Mouse (Mus musculus) kidney, embryonic 16.5 days (tissue): Measurements from ENCODE around the gene Prdx5. TPM values are rescaled to one million over a fixed set of nuclear protein-coding genes. Genes with fewer than 3 reads are reported as not detected.

Experiments used
- ATAC-seq: fragments of 200-750 bp; cut with Nextera tagmentation; 2 replicates; pipeline ENCODE4 v1.8.0; 2017; ENCODE audit warnings: moderate TSS enrichment; ENCODE audit not compliant: low FRiP score, low TSS enrichment
- H3K27ac ChIP-seq: fragments of 300-500 bp; sonication (generic); 2 replicates; pipeline ENCODE4 v1.5.1; 2014; ENCODE audit warnings: low read length
- H3K27me3 ChIP-seq: fragments of 300-500 bp; sonication (generic); 2 replicates; pipeline ENCODE4 v1.6.1; 2014; ENCODE audit warnings: low read length, control low read depth, mixed read lengths; ENCODE audit not compliant: insufficient read depth
- H3K36me3 ChIP-seq: fragments of 300-500 bp; sonication (generic); 2 replicates; pipeline ENCODE4 v1.6.1; 2014; ENCODE audit warnings: low read length, control low read depth, mixed read lengths; ENCODE audit not compliant: insufficient read depth
- H3K4me1 ChIP-seq: fragments of 300-500 bp; sonication (generic); 2 replicates; pipeline ENCODE4 v1.6.1; 2014; ENCODE audit warnings: low read length, control low read depth, mixed read lengths; ENCODE audit not compliant: insufficient read depth
- H3K4me2 ChIP-seq: fragments of 300-500 bp; sonication (generic); replicated peaks from 2 replicates; pipeline ENCODE4 v1.6.1; 2014; ENCODE audit warnings: low read depth, low read length
- H3K4me3 ChIP-seq: fragments of 300-500 bp; sonication (generic); 2 replicates; pipeline ENCODE4 v1.5.1; 2014; ENCODE audit warnings: mild to moderate bottlenecking, low read length
- H3K9ac ChIP-seq: fragments of 300-500 bp; sonication (generic); replicated peaks from 2 replicates; pipeline ENCODE4 v1.6.1; 2014; ENCODE audit warnings: low read length
- H3K9me3 ChIP-seq: fragments of 300-500 bp; sonication (generic); 2 replicates; pipeline ENCODE4 v1.6.1; 2016; ENCODE audit warnings: low read length, control low read depth
- WGBS: fragments of 180-500 bp; shearing (Covaris S2); extraction: QIAGEN DNeasy Blood & Tissue Kit; methylation state at CpG from one replicate; pipeline ENCODE4 v1.1.7; 2014; 5-methylcytosine and 5-hydroxymethylcytosine counted together
- polyA plus RNA-seq: library from polyadenylated mRNA; unstranded; fragments of >200 nt; fragmentation: Nextera tagmentation; extraction: Ambion mirVana; gene quantifications from 2 replicates; pipeline ENCODE4 v1.2.1, GENCODE M21; 2015

The Prdx5 gene
- polyA plus RNA-seq, 1 experiment from 2014 or later, result 350 TPM

DNA sequence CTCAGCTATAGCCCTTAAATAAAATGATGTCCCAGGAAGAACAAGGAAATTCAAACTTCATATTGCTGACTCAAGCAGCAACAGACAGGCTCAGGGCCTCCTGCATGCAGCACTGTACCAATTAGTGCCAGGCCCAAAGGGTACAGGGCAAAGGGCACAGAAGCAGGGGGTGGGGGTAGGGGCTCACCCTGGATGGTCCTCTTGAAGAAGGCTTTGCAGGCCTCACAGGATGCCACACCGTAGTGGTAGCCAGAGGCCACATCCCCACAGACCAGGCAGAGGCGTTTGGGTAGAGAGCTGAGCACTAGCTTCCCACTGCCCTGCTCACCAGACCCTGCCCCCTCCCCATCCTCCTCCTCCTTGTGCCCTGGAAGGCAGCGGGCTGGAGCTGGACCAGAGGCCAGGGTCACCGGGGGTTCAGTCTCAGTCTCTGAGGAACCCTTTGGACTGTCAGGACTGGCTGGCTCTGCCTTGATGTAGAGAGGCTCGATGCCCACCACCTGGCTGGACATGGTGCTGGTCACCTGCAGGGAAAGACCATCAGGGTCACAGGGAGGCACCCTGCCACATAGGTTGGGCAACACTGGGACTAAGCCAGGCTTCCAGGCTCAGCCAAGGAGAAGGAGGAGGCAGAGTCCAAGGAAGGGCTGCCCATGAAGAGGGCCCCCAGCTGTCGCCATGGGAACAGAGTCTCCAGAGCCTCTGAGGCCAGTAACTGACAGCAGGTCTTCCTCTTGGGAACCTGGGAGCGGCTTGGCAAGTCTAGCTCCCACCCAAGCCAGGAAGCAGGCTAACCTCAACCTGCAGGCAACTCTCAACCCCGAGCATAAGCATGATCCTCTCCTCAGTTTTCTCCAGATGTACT is 10.2 kb upstream of the Prdx5 start:
- Histone ChIP-seq H3K4me2 (peak overlapping the region; percentile 94), H3K36me3 (no peaks in the 10 kb centered on the region), H3K4me3 (peak overlapping the region; percentile 73), H3K4me1 (peaks cover 16% of the 10 kb centered on the region), H3K27ac (peak overlapping the region; percentile 90), H3K9ac (peak overlapping the region; percentile 85), H3K9me3 (no peaks in the 10 kb centered on the region), H3K27me3 (peaks cover 16% of the 10 kb centered on the region)
- peak; percentile 17 for ATAC-seq
- 18% methylated on average over 8 of the region's 8 CpGs for WGBS

DNA sequence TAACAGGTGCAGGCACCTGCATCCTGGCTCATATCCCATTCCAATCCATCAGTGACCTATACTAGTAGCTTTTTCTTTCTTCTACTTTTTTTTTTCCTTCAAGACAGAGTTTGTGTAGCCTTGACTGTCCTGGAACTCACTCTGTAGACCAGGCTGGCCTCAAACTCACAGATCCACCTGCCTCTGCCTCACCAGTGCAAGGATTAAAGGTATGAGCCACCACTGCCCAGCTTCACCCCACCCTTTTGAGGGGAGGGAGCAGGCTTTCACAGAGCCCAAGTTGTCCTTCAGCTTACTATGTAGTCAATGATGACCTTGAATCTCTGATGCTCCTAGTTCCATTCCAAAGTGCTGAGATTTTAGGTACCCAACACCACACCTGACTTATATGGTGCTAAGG is 9.5 kb upstream of the Prdx5 start:
- Histone ChIP-seq H3K27ac (peak overlapping the region; percentile 90; the same call in 1 of the 2 replicates), H3K4me1 (peaks cover 15% of the 10 kb centered on the region), H3K27me3 (peaks cover 10% of the 10 kb centered on the region), H3K9ac (0 out of 2 replicates have a peak overlapping the region, but pooled peaks have one; percentile 85), H3K4me3 (no peak overlapping the region), H3K36me3 (no peaks in the 10 kb centered on the region), H3K9me3 (no peaks in the 10 kb centered on the region), H3K4me2 (no peak overlapping the region)
- no peak for ATAC-seq

GRCm38 (mm10) chr19:6918321-6918720 is 8.4 kb upstream of the Prdx5 start:
- H3K4me1 ChIP-seq, result peaks cover 15% of the 10 kb centered on the region
- no peaks in the 10 kb centered on the region for H3K9me3 ChIP-seq
- H3K27me3 ChIP-seq, result peaks cover 3% of the 10 kb centered on the region
- 92% methylated on average over 4 of the region's 4 CpGs for WGBS
- no peak overlapping the region for H3K9ac ChIP-seq
- H3K4me2 ChIP-seq, result no peak overlapping the region
- H3K27ac ChIP-seq, result no peak overlapping the region
- H3K36me3 ChIP-seq, result peaks cover 8% of the 10 kb centered on the region; the same call in 1 of the 2 replicates
- ATAC-seq, result no peak
- no peak overlapping the region for H3K4me3 ChIP-seq

- no peaks in the 10 kb centered on the region for H3K9me3 ChIP-seq
- H3K4me1 ChIP-seq, result peaks cover 18% of the 10 kb centered on the region
- WGBS, result 64% methylated on average over 4 of the region's 4 CpGs
- no peak overlapping the region for H3K4me3 ChIP-seq
- H3K27ac ChIP-seq, result no peak overlapping the region
- no peak overlapping the region for H3K4me2 ChIP-seq
- no peaks in the 10 kb centered on the region for H3K27me3 ChIP-seq
- peaks cover 22% of the 10 kb centered on the region for H3K36me3 ChIP-seq
- peak overlapping the region; percentile 13; the same call in 1 of the 2 replicates for H3K9ac ChIP-seq
- no peak for ATAC-seq
Observed at GRCm38 (mm10) chr19:6916496-6916895, 6.6 kb upstream of the Prdx5 start.

DNA sequence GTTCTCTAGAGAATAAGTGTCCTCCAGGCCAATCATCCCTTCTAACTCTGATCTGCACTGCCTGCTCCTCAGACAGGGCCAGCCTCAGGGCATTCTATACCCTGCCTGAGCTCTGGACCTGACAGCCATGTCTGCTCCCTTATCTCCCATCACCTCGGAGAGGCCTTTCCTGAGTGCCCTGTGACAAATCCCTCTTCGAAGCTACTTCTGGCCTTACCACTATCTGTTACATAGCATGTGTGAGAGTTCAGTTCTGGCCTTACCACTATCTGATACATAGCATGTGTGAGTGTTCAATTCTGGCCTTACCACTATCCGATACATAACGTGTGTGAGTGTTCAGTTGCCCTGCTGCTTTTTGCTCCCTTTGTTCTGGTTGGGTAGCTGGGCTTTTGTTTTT is 5.4 kb upstream of the Prdx5 start:
- no peak overlapping the region for H3K27ac ChIP-seq
- 88% methylated on average over 4 of the region's 4 CpGs for WGBS
- H3K27me3 ChIP-seq, result no peaks in the 10 kb centered on the region
- no peak overlapping the region for H3K9ac ChIP-seq
- no peak for ATAC-seq
- no peak overlapping the region for H3K4me3 ChIP-seq
- H3K4me1 ChIP-seq, result peaks cover 19% of the 10 kb centered on the region
- no peak overlapping the region for H3K4me2 ChIP-seq
- no peaks in the 10 kb centered on the region for H3K9me3 ChIP-seq
- peaks cover 26% of the 10 kb centered on the region for H3K36me3 ChIP-seq

DNA sequence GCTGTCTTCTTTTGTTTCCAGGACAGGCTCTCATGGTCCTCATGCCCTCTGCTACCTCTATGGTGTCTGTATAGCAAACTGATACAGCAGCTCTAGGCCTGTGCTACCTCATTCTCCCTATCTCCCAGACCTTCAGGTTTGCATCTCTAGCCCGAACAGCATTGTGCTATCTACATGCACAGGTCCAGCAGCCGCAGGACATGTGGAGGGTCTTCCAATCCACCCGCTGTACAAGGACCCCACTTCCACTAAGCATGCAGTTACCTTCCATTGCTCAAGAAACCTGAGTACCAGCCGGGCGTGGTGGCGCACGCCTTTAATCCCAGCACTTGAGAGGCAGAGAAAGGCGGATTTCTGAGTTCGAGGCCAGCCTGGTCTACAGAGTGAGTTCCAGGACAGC is 4.6 kb upstream of the Prdx5 start:
- ATAC-seq, result no peak
- H3K9me3 ChIP-seq, result no peaks in the 10 kb centered on the region
- 90% methylated on average over 9 of the region's 9 CpGs for WGBS
- no peaks in the 10 kb centered on the region for H3K27me3 ChIP-seq
- no peak overlapping the region for H3K4me2 ChIP-seq
- no peak overlapping the region for H3K4me3 ChIP-seq
- H3K27ac ChIP-seq, result no peak overlapping the region
- H3K36me3 ChIP-seq, result peaks cover 26% of the 10 kb centered on the region
- peaks cover 12% of the 10 kb centered on the region for H3K4me1 ChIP-seq
- H3K9ac ChIP-seq, result no peak overlapping the region

DNA sequence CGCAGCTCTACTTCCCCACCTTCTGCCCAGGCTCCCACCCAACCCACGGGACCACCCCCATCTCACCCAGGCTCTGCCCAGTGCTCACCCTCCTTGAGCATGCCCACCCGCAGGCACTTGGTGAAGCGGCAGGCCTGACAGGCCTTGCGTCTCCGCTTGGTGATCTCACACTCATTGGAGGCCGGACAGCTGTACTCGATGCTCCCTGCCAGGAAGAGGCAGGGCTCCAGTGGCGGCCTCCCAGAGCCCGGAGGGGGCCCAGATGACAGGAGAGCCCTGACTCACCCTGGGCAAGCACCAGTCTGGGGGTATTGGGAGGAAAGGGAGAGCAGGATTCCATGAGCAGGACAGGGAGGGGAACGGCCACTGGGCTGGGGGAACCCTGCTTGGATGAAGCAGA is 4.1 kb upstream of the Prdx5 start:
- Histone ChIP-seq H3K4me1 (peaks cover 12% of the 10 kb centered on the region), H3K36me3 (peaks cover 26% of the 10 kb centered on the region), H3K9me3 (no peaks in the 10 kb centered on the region), H3K27me3 (no peaks in the 10 kb centered on the region), H3K4me3 (no peak overlapping the region), H3K9ac (no peak overlapping the region), H3K4me2 (no peak overlapping the region), H3K27ac (no peak overlapping the region)
- 74% methylated on average over 11 of the region's 11 CpGs for WGBS
- ATAC-seq, result no peak

DNA sequence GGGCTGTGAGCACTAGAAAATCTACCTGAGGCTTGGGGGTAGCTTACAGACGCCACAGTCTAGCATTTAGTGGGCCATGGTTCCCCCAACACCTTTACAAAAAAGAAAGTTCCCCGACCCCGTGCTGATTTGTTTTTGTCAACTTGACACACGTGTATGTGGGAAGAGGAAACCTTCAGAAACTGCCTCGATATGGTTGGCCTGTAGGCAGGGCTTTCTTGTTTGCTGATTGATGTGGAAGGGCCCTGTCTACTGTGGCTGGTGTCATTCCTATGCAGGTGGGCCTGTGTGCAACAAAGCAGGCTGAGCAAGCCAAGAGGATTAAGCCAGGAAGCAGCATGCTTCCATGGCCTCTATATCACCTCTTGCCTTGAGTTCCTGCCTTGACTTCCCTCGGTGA is 3.1 kb upstream of the Prdx5 start:
- H3K9me3 ChIP-seq, result no peaks in the 10 kb centered on the region
- no peak for ATAC-seq
- no peaks in the 10 kb centered on the region for H3K27me3 ChIP-seq
- H3K36me3 ChIP-seq, result peaks cover 26% of the 10 kb centered on the region
- 82% methylated on average over 6 of the region's 6 CpGs for WGBS
- no peak overlapping the region for H3K9ac ChIP-seq
- peaks cover 21% of the 10 kb centered on the region for H3K4me1 ChIP-seq
- H3K4me2 ChIP-seq, result no peak overlapping the region
- H3K27ac ChIP-seq, result no peak overlapping the region
- no peak overlapping the region for H3K4me3 ChIP-seq

- WGBS, result 87% methylated on average over 15 of the region's 15 CpGs
- H3K4me3 ChIP-seq, result no peak overlapping the region
- no peaks in the 10 kb centered on the region for H3K9me3 ChIP-seq
- no peak overlapping the region for H3K27ac ChIP-seq
- no peak for ATAC-seq
- peaks cover 26% of the 10 kb centered on the region for H3K36me3 ChIP-seq
- H3K27me3 ChIP-seq, result no peaks in the 10 kb centered on the region
- no peak overlapping the region for H3K4me2 ChIP-seq
- no peak overlapping the region for H3K9ac ChIP-seq
- H3K4me1 ChIP-seq, result peaks cover 28% of the 10 kb centered on the region
Observed at GRCm38 (mm10) chr19:6912205-6912970, 2.5 kb upstream of the Prdx5 start.
